Mouse (Mus musculus) bone marrow, adult 2 months (tissue): ENCODE measurements around the gene Slx1b.

Source experiments
- CTCF ChIP-seq: fragments of 200-500 bp; IDR thresholded peaks from 2 replicates; pipeline ENCODE4 v1.5.1; 2011; ENCODE audit warnings: low read length, control low read depth; ENCODE audit not compliant: control insufficient read depth, insufficient read depth
- POLR2A ChIP-seq: fragments of 200-500 bp; IDR thresholded peaks from 2 replicates; pipeline ENCODE4 v1.6.1; 2011; ENCODE audit warnings: low read depth, mild to moderate bottlenecking, control low read depth, low read length, borderline replicate concordance; ENCODE audit not compliant: control insufficient read depth

GRCm38 (mm10) chr7:126690737-126691136 lies 4.8 kb downstream of the Slx1b start:
- TF ChIP-seq CTCF: no peak
- TF ChIP-seq POLR2A: no peak
